Mouse (Mus musculus): Measurements from ENCODE around the gene Gm6899.

GRCm38 (mm10) chr11:26608795-26609194 is 15.8 kb downstream of the Gm6899 start:
- TF ChIP-seq UBTF (IDR thresholded peaks at IDR 0.05; ENCODE audit: low read depth, low read length) (no peak), MAX (IDR thresholded peaks at IDR 0.05; ENCODE audit: low read length) (no peak), CTCF (conservative IDR thresholded peaks at IDR 0.05 in 1 of 2, IDR thresholded peaks at IDR 0.05 in 1 of 2; ENCODE audit: low read depth in 2 of 2, low read length in 2 of 2) (no peak), ETS1 (conservative IDR thresholded peaks at IDR 0.05; ENCODE audit: low read depth, low read length) (no peak), MYC (IDR thresholded peaks at IDR 0.05; ENCODE audit: low read depth, low read length) (no peak), NRF1 (IDR thresholded peaks at IDR 0.05; ENCODE audit: low read depth, low read length) (no peak), EP300 (IDR thresholded peaks at IDR 0.05; ENCODE audit: low read length) (no peak), NELFE (IDR thresholded peaks at IDR 0.05; ENCODE audit: low read depth, low read length) (no peak)
